Mouse (Mus musculus) forebrain, embryonic 12.5 days (tissue): ENCODE results near the gene Tat. TPM values are rescaled to one million over a fixed set of nuclear protein-coding genes. Genes with fewer than 3 reads are reported as not detected.
"Not testable (repeated sequence)": the region's sequence is repeated elsewhere in the genome, so short reads cannot be mapped to it uniquely, and the experiment has no call there.

Experiments
- ATAC-seq: fragments of 200-750 bp; cut with Nextera tagmentation; 2 replicates; pipeline ENCODE4 v1.8.0; 2017; ENCODE audit warnings: moderate TSS enrichment; ENCODE audit not compliant: low FRiP score
- H3K27ac ChIP-seq: fragments of 300-500 bp; sonication (generic); 2 replicates; pipeline ENCODE4 v1.5.1; 2016; ENCODE audit warnings: mild to moderate bottlenecking
- H3K27me3 ChIP-seq: fragments of 300-500 bp; sonication (generic); 2 replicates; pipeline ENCODE4 v1.6.1; 2016; ENCODE audit warnings: mild to moderate bottlenecking
- H3K36me3 ChIP-seq: fragments of 300-500 bp; sonication (generic); replicated peaks from 2 replicates; pipeline ENCODE4 v1.6.1; 2016; ENCODE audit warnings: mild to moderate bottlenecking
- H3K4me1 ChIP-seq: fragments of 300-500 bp; sonication (generic); 2 replicates; pipeline ENCODE4 v1.6.1; 2016
- H3K4me2 ChIP-seq: fragments of 300-500 bp; sonication (generic); 2 replicates; pipeline ENCODE4 v1.6.1; 2016; ENCODE audit warnings: mild to moderate bottlenecking, moderate library complexity
- H3K4me3 ChIP-seq: fragments of 300-500 bp; sonication (generic); replicated peaks from 2 replicates; pipeline ENCODE4 v1.5.1; 2016; ENCODE audit warnings: mild to moderate bottlenecking
- H3K9ac ChIP-seq: fragments of 300-500 bp; sonication (generic); 2 replicates; pipeline ENCODE4 v1.6.1; 2016; ENCODE audit warnings: mild to moderate bottlenecking
- H3K9me3 ChIP-seq: fragments of 300-500 bp; sonication (generic); 2 replicates; pipeline ENCODE4 v1.6.1; 2016
- WGBS: fragments of 180-500 bp; shearing (Covaris S2); methylation state at CpG from one replicate; pipeline ENCODE4 v1.1.7; 2016; 5-methylcytosine and 5-hydroxymethylcytosine counted together
- polyA plus RNA-seq: library from polyadenylated mRNA; unstranded; fragments of >200 nt; fragmentation: Nextera tagmentation; extraction: Ambion mirVana; gene quantifications from 2 replicates; pipeline ENCODE4 v1.2.1, GENCODE M21; 2016

Gene Tat
- polyA plus RNA-seq, 1 experiment from 2014 or later: not detected

GRCm38 (mm10) chr8:110022081-110022480 is 31.8 kb downstream of the Tat start:
- H3K4me3 ChIP-seq: no peak overlapping the region
- no peak for ATAC-seq
- no peaks in the 10 kb centered on the region for H3K27me3 ChIP-seq
- no peaks in the 10 kb centered on the region for H3K36me3 ChIP-seq
- H3K9me3 ChIP-seq: no peaks in the 10 kb centered on the region
- no peak overlapping the region for H3K9ac ChIP-seq
- 63% methylated on average over 6 of the region's 6 CpGs for WGBS
- H3K27ac ChIP-seq: no peak overlapping the region
- H3K4me2 ChIP-seq: no peak overlapping the region
- no peaks in the 10 kb centered on the region for H3K4me1 ChIP-seq

- no peak overlapping the region for H3K27ac ChIP-seq
- no peaks in the 10 kb centered on the region for H3K27me3 ChIP-seq
- no peak overlapping the region for H3K4me2 ChIP-seq
- H3K9ac ChIP-seq: no peak overlapping the region
- H3K36me3 ChIP-seq: no peaks in the 10 kb centered on the region
- H3K4me3 ChIP-seq: no peak overlapping the region
- H3K4me1 ChIP-seq: no peaks in the 10 kb centered on the region
- no peak for ATAC-seq
- H3K9me3 ChIP-seq: no peaks in the 10 kb centered on the region
- WGBS: 94% methylated on average over 10 of the region's 10 CpGs
Measured at GRCm38 (mm10) chr8:110022768-110023344, 32.6 kb downstream of the Tat start.

GRCm38 (mm10) chr8:110033771-110034170 is 43.5 kb downstream of the Tat start:
- not testable (repeated sequence) for ATAC-seq, H3K4me3 ChIP-seq, H3K4me2 ChIP-seq, H3K27ac ChIP-seq, H3K27me3 ChIP-seq, H3K4me1 ChIP-seq, H3K9ac ChIP-seq, H3K36me3 ChIP-seq, H3K9me3 ChIP-seq
- 34% methylated on average over 8 of the region's 8 CpGs for WGBS

- ATAC-seq: no peak
- no peak overlapping the region for H3K4me2 ChIP-seq
- H3K27ac ChIP-seq: no peak overlapping the region
- H3K9me3 ChIP-seq: no peaks in the 10 kb centered on the region
- no peak overlapping the region for H3K4me3 ChIP-seq
- no peaks in the 10 kb centered on the region for H3K27me3 ChIP-seq
- WGBS: 53% methylated on average over 4 of the region's 4 CpGs
- H3K36me3 ChIP-seq: no peaks in the 10 kb centered on the region
- H3K4me1 ChIP-seq: no peaks in the 10 kb centered on the region; the same call in 1 of the 2 replicates
- H3K9ac ChIP-seq: no peak overlapping the region
Measured at GRCm38 (mm10) chr8:110034331-110034730, 44.1 kb downstream of the Tat start.

- H3K4me3 ChIP-seq: no peak overlapping the region
- 80% methylated on average over 2 of the region's 2 CpGs for WGBS
Measured at GRCm38 (mm10) chr8:110036156-110036555, 45.9 kb downstream of the Tat start.

GRCm38 (mm10) chr8:110039216-110039615 is 49.0 kb downstream of the Tat start:
- ATAC-seq: no peak
- no peaks in the 10 kb centered on the region for H3K27me3 ChIP-seq
- no peaks in the 10 kb centered on the region for H3K9me3 ChIP-seq
- no peak overlapping the region for H3K4me2 ChIP-seq
- no peaks in the 10 kb centered on the region; the same call in 1 of the 2 replicates for H3K4me1 ChIP-seq
- 52% methylated on average over 7 of the region's 7 CpGs for whole genome bisulfite sequencing
- H3K36me3 ChIP-seq: no peaks in the 10 kb centered on the region
- no peak overlapping the region for H3K4me3 ChIP-seq
- no peak overlapping the region for H3K9ac ChIP-seq
- no peak overlapping the region for H3K27ac ChIP-seq

More at GRCm38 (mm10) chr8:110036156-110036555, 45.9 kb downstream of the Tat start:
- Histone ChIP-seq H3K9ac (no peak overlapping the region), H3K4me1 (no peaks in the 10 kb centered on the region; the same call in 1 of the 2 replicates), H3K36me3 (no peaks in the 10 kb centered on the region), H3K27ac (no peak overlapping the region), H3K9me3 (no peaks in the 10 kb centered on the region), H3K4me2 (no peak overlapping the region), H3K27me3 (no peaks in the 10 kb centered on the region)
- no peak for ATAC-seq

GRCm38 (mm10) chr8:110039659-110040058 is 49.4 kb downstream of the Tat start, which contains the start of gene Chst4:
Gene Chst4, minus strand, starts transcription at chr8:110039740.
- Histone ChIP-seq H3K4me3 (no peak within 1 kb of the TSS), H3K27me3 (no peaks in the 10 kb centered on the region), H3K4me1 (no peaks in the 10 kb centered on the region), H3K36me3 (no peaks in the 10 kb centered on the region), H3K9ac (no peak within 1 kb of the TSS), H3K27ac (no peak within 1 kb of the TSS), H3K4me2 (no peak within 1 kb of the TSS), H3K9me3 (no peaks in the 10 kb centered on the region)
- no peak for ATAC-seq
- 86% methylated on average over 5 of the region's 5 CpGs for WGBS

- ATAC-seq: no peak
- no peaks in the 10 kb centered on the region for H3K4me1 ChIP-seq
- no peak overlapping the region for H3K9ac ChIP-seq
- H3K9me3 ChIP-seq: no peaks in the 10 kb centered on the region
- no peak overlapping the region for H3K27ac ChIP-seq
- WGBS: 76% methylated on average over 4 of the region's 4 CpGs
- no peak overlapping the region for H3K4me3 ChIP-seq
- no peaks in the 10 kb centered on the region for H3K27me3 ChIP-seq
- no peaks in the 10 kb centered on the region for H3K36me3 ChIP-seq
- no peak overlapping the region for H3K4me2 ChIP-seq
Measured at GRCm38 (mm10) chr8:110040509-110040908, 50.3 kb downstream of the Tat start.

Other genes with a start within 250 kb of the Tat start
- 67.6 and 71.1 TPM in 2 replicates for gene Ap1g1, start 211.9 kb upstream of the Tat start, polyA plus RNA-seq
- gene Phlpp2, start 121.9 kb upstream of the Tat start, polyA plus RNA-seq: 3.1 and 3.9 TPM in 2 replicates
- 1.6 and 1.7 TPM in 2 replicates for gene Marveld3, start 28.2 kb upstream of the Tat start, polyA plus RNA-seq
- not detected in 2 replicates for gene Chst4, start 49.3 kb downstream of the Tat start, polyA plus RNA-seq
- gene Zfp612, start 89.3 kb downstream of the Tat start, polyA plus RNA-seq: 15.2 and 17.2 TPM in 2 replicates
- not detected in 2 replicates for gene Gm21964, start 110.8 kb downstream of the Tat start, polyA plus RNA-seq
- gene Gm17720, start 112.3 kb downstream of the Tat start, polyA plus RNA-seq: not detected in 2 replicates
- 31.4 and 42.6 TPM in 2 replicates for gene Calb2, start 177.8 kb downstream of the Tat start, polyA plus RNA-seq
- gene Cmtr2, start 225.2 kb downstream of the Tat start, polyA plus RNA-seq: 12.5 and 13.8 TPM in 2 replicates